Mouse (Mus musculus) liver, embryonic 13.5 days (tissue): ENCODE measurements at regions not wholly inside any gene's neighbourhood (a gene's known extent, or its start where the extent isn't known, plus 50 kb on each side); places are given as distances from the start of the nearest gene placed in this dataset.

Source experiments
- ATAC-seq: fragments of 200-750 bp; cut with Nextera tagmentation; 2 replicates; pipeline ENCODE4 v1.8.0; 2017; ENCODE audit warnings: low read depth, mild to moderate bottlenecking, moderate number of reproducible peaks, moderate library complexity
- DNase-seq: peaks from one replicate; pipeline ENCODE4 v3.0.0; 2022
- H3K27ac ChIP-seq: fragments of 300-500 bp; sonication (generic); 2 replicates; pipeline ENCODE4 v1.5.1; 2015; ENCODE audit warnings: moderate library complexity, mild to moderate bottlenecking, inconsistent platforms
- H3K27me3 ChIP-seq: fragments of 300-500 bp; sonication (generic); 2 replicates; pipeline ENCODE4 v1.6.1; 2015; ENCODE audit warnings: mild to moderate bottlenecking, inconsistent platforms
- H3K36me3 ChIP-seq: fragments of 300-500 bp; sonication (generic); 2 replicates; pipeline ENCODE4 v1.6.1; 2015; ENCODE audit warnings: mild to moderate bottlenecking, inconsistent platforms
- H3K4me1 ChIP-seq: fragments of 300-500 bp; sonication (generic); replicated peaks from 2 replicates; pipeline ENCODE4 v1.6.1; 2015; ENCODE audit warnings: inconsistent platforms
- H3K4me2 ChIP-seq: fragments of 300-500 bp; sonication (generic); 2 replicates; pipeline ENCODE4 v1.6.1; 2015; ENCODE audit warnings: inconsistent platforms, mild to moderate bottlenecking, moderate library complexity
- H3K4me3 ChIP-seq: fragments of 300-500 bp; sonication (generic); replicated peaks from 2 replicates; pipeline ENCODE4 v1.5.1; 2015; ENCODE audit warnings: mild to moderate bottlenecking, inconsistent platforms
- H3K9ac ChIP-seq: fragments of 300-500 bp; sonication (generic); 2 replicates; pipeline ENCODE4 v1.6.1; 2015; ENCODE audit warnings: mild to moderate bottlenecking, inconsistent platforms
- H3K9me3 ChIP-seq: fragments of 300-500 bp; sonication (generic); replicated peaks from 2 replicates; pipeline ENCODE4 v1.6.1; 2016; ENCODE audit warnings: inconsistent platforms
- WGBS: fragments of 180-500 bp; shearing (Covaris S2); methylation state at CpG from one replicate; pipeline ENCODE4 v1.1.7; 2015; ENCODE audit not compliant: insufficient replicate concordance; 5-methylcytosine and 5-hydroxymethylcytosine counted together

- H3K27me3 ChIP-seq = no peaks in the 10 kb centered on the region
- DNase-seq = no peak
- no peak for ATAC-seq
- no peak overlapping the region for H3K27ac ChIP-seq
- WGBS = 66% methylated on average over 2 of the region's 2 CpGs
- H3K9me3 ChIP-seq = no peaks in the 10 kb centered on the region
- no peak overlapping the region for H3K4me2 ChIP-seq
- H3K4me1 ChIP-seq = no peaks in the 10 kb centered on the region
- no peaks in the 10 kb centered on the region for H3K36me3 ChIP-seq
- no peak overlapping the region for H3K4me3 ChIP-seq
- H3K9ac ChIP-seq = no peak overlapping the region
Observed at GRCm38 (mm10) chr11:20485371-20485770, 57.7 kb upstream of the Sertad2 start.
